Mouse (Mus musculus): ENCODE data around the gene Dbi. TPM values are rescaled to one million over a fixed set of nuclear protein-coding genes. Genes with fewer than 3 reads are reported as not detected.

Dbi gene
- polyA plus RNA-seq, 1 experiment, result 1,176 TPM

GRCm38 (mm10) chr1:120155325-120155724 lies 34.4 kb upstream of the Dbi start:
- WGBS, result 7% methylated on average over 1 of the region's 1 CpGs
- H3K4me3 ChIP-seq (replicated peaks; ENCODE audit: insufficient read depth, low read depth, low read length), result no peak overlapping the region
- H3K27me3 ChIP-seq (ENCODE audit: control insufficient read depth, insufficient read depth, low read length), result no peaks in the 10 kb centered on the region; the same call in 1 of the 2 replicates
- peak; percentile 20 to 40 for DNase-seq
- no peak overlapping the region for H3K27ac ChIP-seq (ENCODE audit: insufficient read depth, low read length)
- H3K4me1 ChIP-seq (ENCODE audit: control insufficient read depth, insufficient read depth, low read length), result no peaks in the 10 kb centered on the region
- TF ChIP-seq CTCF (IDR thresholded peaks at IDR 0.05; ENCODE audit: borderline replicate concordance, insufficient read depth, low read depth, low read length) (peak; percentile 79), POLR2A (IDR thresholded peaks at IDR 0.05; ENCODE audit: borderline replicate concordance, insufficient read depth, low read length) (no peak)

- Histone ChIP-seq H3K4me3 (replicated peaks; ENCODE audit: insufficient read depth, low read depth, low read length) (no peak overlapping the region), H3K27me3 (ENCODE audit: control insufficient read depth, insufficient read depth, low read length) (no peaks in the 10 kb centered on the region; the same call in 1 of the 2 replicates), H3K4me1 (ENCODE audit: control insufficient read depth, insufficient read depth, low read length) (no peaks in the 10 kb centered on the region), H3K27ac (ENCODE audit: insufficient read depth, low read length) (no peak overlapping the region)
- TF ChIP-seq CTCF (IDR thresholded peaks at IDR 0.05; ENCODE audit: borderline replicate concordance, insufficient read depth, low read depth, low read length) (peak; percentile 49; the same call in 1 of the 2 replicates), POLR2A (IDR thresholded peaks at IDR 0.05; ENCODE audit: borderline replicate concordance, insufficient read depth, low read length) (no peak)
- no peak for DNase-seq
These were observed 33.4 kb upstream of the Dbi start for GRCm38 (mm10) chr1:120154232-120154631.

- Histone ChIP-seq H3K27me3 (ENCODE audit: control insufficient read depth, insufficient read depth, low read length) (no peaks in the 10 kb centered on the region), H3K27ac (ENCODE audit: insufficient read depth, low read length) (no peak overlapping the region), H3K4me3 (replicated peaks; ENCODE audit: insufficient read depth, low read depth, low read length) (no peak overlapping the region), H3K4me1 (ENCODE audit: control insufficient read depth, insufficient read depth, low read length) (peaks cover 9% of the 10 kb centered on the region)
- no peak for TF ChIP-seq CTCF (IDR thresholded peaks at IDR 0.05; ENCODE audit: borderline replicate concordance, insufficient read depth, low read depth, low read length)
- no peak for TF ChIP-seq POLR2A (IDR thresholded peaks at IDR 0.05; ENCODE audit: borderline replicate concordance, insufficient read depth, low read length)
- no peak for DNase-seq
These were observed 26.1 kb upstream of the Dbi start for GRCm38 (mm10) chr1:120146994-120147393.

GRCm38 (mm10) chr1:120145527-120146216 lies 24.8 kb upstream of the Dbi start:
- H3K4me3 ChIP-seq (replicated peaks; ENCODE audit: insufficient read depth, low read depth, low read length), result no peak overlapping the region
- 88% methylated on average over 8 of the region's 8 CpGs for WGBS
- no peak overlapping the region for H3K27ac ChIP-seq (ENCODE audit: insufficient read depth, low read length)
- no peaks in the 10 kb centered on the region for H3K27me3 ChIP-seq (ENCODE audit: control insufficient read depth, insufficient read depth, low read length)
- H3K4me1 ChIP-seq (ENCODE audit: control insufficient read depth, insufficient read depth, low read length), result peaks cover 9% of the 10 kb centered on the region
- DNase-seq, result no peak
- TF ChIP-seq POLR2A (IDR thresholded peaks at IDR 0.05; ENCODE audit: borderline replicate concordance, insufficient read depth, low read length) (no peak), CTCF (IDR thresholded peaks at IDR 0.05; ENCODE audit: borderline replicate concordance, insufficient read depth, low read depth, low read length) (no peak)

- DNase-seq, result peak; percentile 80 to 87
- TF ChIP-seq POLR2A (IDR thresholded peaks at IDR 0.05; ENCODE audit: borderline replicate concordance, insufficient read depth, low read length) (no peak), CTCF (IDR thresholded peaks at IDR 0.05; ENCODE audit: borderline replicate concordance, insufficient read depth, low read depth, low read length) (no peak)
These were observed 21.7 kb upstream of the Dbi start for GRCm38 (mm10) chr1:120142551-120142950.

GRCm38 (mm10) chr1:120140144-120140693 lies 19.3 kb upstream of the Dbi start:
- Histone ChIP-seq H3K27me3 (ENCODE audit: control insufficient read depth, insufficient read depth, low read length) (no peaks in the 10 kb centered on the region), H3K27ac (ENCODE audit: insufficient read depth, low read length) (no peak overlapping the region), H3K4me3 (replicated peaks; ENCODE audit: insufficient read depth, low read depth, low read length) (no peak overlapping the region), H3K4me1 (ENCODE audit: control insufficient read depth, insufficient read depth, low read length) (peaks cover 9% of the 10 kb centered on the region)
- 95% methylated on average over 9 of the region's 9 CpGs for WGBS
- no peak for TF ChIP-seq CTCF (IDR thresholded peaks at IDR 0.05; ENCODE audit: borderline replicate concordance, insufficient read depth, low read depth, low read length)
- TF ChIP-seq POLR2A (IDR thresholded peaks at IDR 0.05; ENCODE audit: borderline replicate concordance, insufficient read depth, low read length), result no peak
- no peak for DNase-seq

More at GRCm38 (mm10) chr1:120142551-120142950, 21.7 kb upstream of the Dbi start:
- Histone ChIP-seq H3K27me3 (ENCODE audit: control insufficient read depth, insufficient read depth, low read length) (no peaks in the 10 kb centered on the region), H3K4me3 (replicated peaks; ENCODE audit: insufficient read depth, low read depth, low read length) (no peak overlapping the region), H3K4me1 (ENCODE audit: control insufficient read depth, insufficient read depth, low read length) (peaks cover 9% of the 10 kb centered on the region), H3K27ac (ENCODE audit: insufficient read depth, low read length) (no peak overlapping the region)
- WGBS, result 9% methylated on average over 5 of the region's 5 CpGs

GRCm38 (mm10) chr1:120138923-120139540 lies 18.2 kb upstream of the Dbi start:
- H3K4me1 ChIP-seq (ENCODE audit: control insufficient read depth, insufficient read depth, low read length), result peaks cover 9% of the 10 kb centered on the region
- DNase-seq, result no peak
- no peak overlapping the region for H3K27ac ChIP-seq (ENCODE audit: insufficient read depth, low read length)
- 59% methylated on average over 7 of the region's 7 CpGs for WGBS
- no peak overlapping the region for H3K4me3 ChIP-seq (replicated peaks; ENCODE audit: insufficient read depth, low read depth, low read length)
- H3K27me3 ChIP-seq (ENCODE audit: control insufficient read depth, insufficient read depth, low read length), result no peaks in the 10 kb centered on the region
- TF ChIP-seq CTCF (IDR thresholded peaks at IDR 0.05; ENCODE audit: borderline replicate concordance, insufficient read depth, low read depth, low read length) (no peak), POLR2A (IDR thresholded peaks at IDR 0.05; ENCODE audit: borderline replicate concordance, insufficient read depth, low read length) (no peak)
